Mouse (Mus musculus) ovary, adult 10 weeks (tissue): ENCODE data around the gene Nup35. TPM values are rescaled to one million over a fixed set of nuclear protein-coding genes. Genes with fewer than 3 reads are reported as not detected.

Experiments
- polyA plus RNA-seq: library from polyadenylated mRNA; stranded (reverse); fragments of 350-450 nt; fragmentation: Illumina TruSeq; extraction: RNeasy Lipid Tissue Mini Kit (QIAGEN cat#74804); gene quantifications from one replicate; pipeline ENCODE4 v1.2.3, GENCODE M21; 2014

Nup35 gene
- polyA plus RNA-seq = 48.7 TPM

DNA sequence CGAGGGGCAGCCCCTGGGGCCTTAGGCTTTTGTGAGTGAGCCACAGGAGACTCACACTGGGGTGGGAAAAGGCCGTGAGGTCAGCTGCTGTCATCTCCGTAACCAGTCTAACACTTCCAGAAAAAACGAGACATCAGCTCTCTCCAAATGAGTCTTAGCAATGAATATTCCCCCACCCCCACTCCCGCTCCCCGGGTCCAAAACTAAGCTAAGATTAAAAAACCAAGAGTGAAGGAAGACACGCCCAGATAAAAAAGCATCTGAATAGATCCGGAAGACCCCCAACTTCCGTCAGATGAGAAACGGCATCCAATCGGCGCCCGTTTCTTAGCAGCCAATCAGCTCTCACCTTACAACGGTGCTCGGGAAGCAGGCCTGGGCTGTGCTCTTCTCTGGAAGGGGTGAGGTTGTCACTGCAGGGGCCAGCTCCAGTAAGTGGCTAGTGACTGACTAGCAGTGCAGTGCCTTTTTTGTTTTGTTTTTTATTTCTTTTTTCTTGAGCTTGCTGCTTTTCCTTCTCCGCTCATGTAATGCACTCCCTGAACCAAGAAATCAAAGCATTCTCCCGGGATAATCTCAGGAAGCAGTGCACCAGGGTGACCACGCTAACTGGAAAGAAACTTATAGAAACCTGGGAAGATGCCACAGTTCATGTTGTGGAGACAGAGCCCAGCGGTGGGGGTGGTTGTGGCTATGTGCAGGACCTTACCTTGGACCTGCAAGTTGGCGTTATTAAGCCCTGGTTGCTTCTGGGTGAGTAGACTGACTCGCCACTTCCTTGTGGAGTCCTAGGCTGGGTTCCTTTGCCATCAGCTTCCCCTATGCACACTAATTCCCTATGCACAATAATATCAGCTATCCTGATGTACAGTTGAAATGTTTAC is at the start of gene Nup35, which contains the start of gene Dusp19:
Gene Nup35 (plus strand): TSS at position 383 of the 884 bp plus-strand sequence.
Gene Dusp19 (plus strand): TSS at position 192 of the 884 bp plus-strand sequence.

DNA sequence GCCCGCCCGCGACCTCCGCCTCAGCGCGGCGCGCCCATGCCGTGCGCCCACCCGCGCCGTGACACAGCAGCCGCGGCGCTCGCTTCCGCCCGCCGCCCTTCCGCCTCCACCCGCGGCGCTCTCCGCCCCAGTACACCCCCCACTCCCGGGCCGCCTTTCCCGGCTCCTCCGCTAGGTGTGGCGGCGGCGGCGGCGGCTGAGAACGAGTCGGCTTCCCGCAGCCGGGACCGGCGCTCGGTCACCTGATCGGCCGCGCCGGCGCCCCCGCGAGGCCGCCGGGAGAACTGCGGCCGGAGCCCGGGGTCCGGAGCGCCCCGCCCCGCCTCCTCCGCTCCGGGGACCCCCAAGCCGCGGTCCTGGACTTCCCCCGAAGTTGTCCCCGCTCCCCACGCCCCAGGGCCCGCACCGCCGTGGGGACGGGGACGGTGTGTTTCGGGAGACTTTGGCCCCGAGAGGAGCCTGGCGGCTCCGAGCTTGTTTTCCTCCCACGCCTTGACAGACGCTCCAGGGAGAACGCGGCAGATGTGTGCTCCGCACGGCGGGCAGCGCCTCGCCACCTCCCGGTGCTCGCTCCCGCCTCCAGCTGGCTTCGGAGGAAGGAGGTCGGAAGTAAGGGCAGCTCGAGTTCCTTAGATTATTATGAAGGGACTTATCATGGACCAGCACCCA is 35.9 kb upstream of the Nup35 start, which contains the start of gene Nckap1:
Gene Nckap1 (minus strand): TSS at position 338 of the 669 bp plus-strand sequence.

Other genes with a start within 250 kb of the Nup35 start
- 13.6 TPM for gene Frzb, start 169.6 kb upstream of the Nup35 start, polyA plus RNA-seq
- gene Nckap1, start 35.9 kb upstream of the Nup35 start, polyA plus RNA-seq = 429 TPM
- 30.0 TPM for gene Dusp19, start 191 bp upstream of the Nup35 start, polyA plus RNA-seq